Mouse (Mus musculus) CH12.LX (cell line): Measurements from ENCODE around the gene Trmu. TPM values are rescaled to one million over a fixed set of nuclear protein-coding genes. Genes with fewer than 3 reads are reported as not detected.

Source experiments
- DNase-seq: peaks from one replicate; pipeline ENCODE4 v3.0.0-alpha.2; 2013; ENCODE audit errors: extremely low read depth
- H3K27ac ChIP-seq: 2 replicates; pipeline ENCODE4 v1.5.1; 2012; ENCODE audit warnings: low read depth, mild to moderate bottlenecking, control low read depth, moderate library complexity; ENCODE audit not compliant: insufficient read depth
- H3K27me3 ChIP-seq: replicated peaks from 2 replicates; pipeline ENCODE3; 2012; ENCODE audit warnings: inconsistent platforms
- H3K36me3 ChIP-seq, 2 experiments: replicated peaks in 1 of 2; 2 replicates each; pipeline versions ENCODE3 to v1.6.1; 2012; ENCODE audit warnings: inconsistent platforms in 1 of 2, low read length in 1 of 2, mild to moderate bottlenecking in 1 of 2, mixed read lengths in 1 of 2, moderate library complexity in 1 of 2; ENCODE audit not compliant: control insufficient read depth in 1 of 2, insufficient read depth in 1 of 2
- H3K4me1 ChIP-seq, 2 experiments: 2 replicates each; pipeline ENCODE4 v1.6.1; 2012; ENCODE audit warnings: inconsistent platforms in 1 of 2, moderate library complexity in 1 of 2; ENCODE audit not compliant: insufficient read depth in 2 of 2, control insufficient read depth in 1 of 2
- H3K4me2 ChIP-seq: 2 replicates; pipeline ENCODE4 v1.6.1; 2012; ENCODE audit warnings: low read depth, mild to moderate bottlenecking, control low read depth; ENCODE audit not compliant: poor library complexity, insufficient read depth, severe bottlenecking
- H3K4me3 ChIP-seq, 3 experiments: fragments of 150-350 bp in 1 of 3; sonication (generic) in 1 of 3; replicated peaks in 1 of 3; 2 replicates each; pipeline versions ENCODE3 to v1.5.1; 2011 to 2012; ENCODE audit warnings: low read depth in 2 of 3, low read length in 2 of 3, mild to moderate bottlenecking in 2 of 3, moderate library complexity in 2 of 3, control low read depth in 1 of 3, improper control_type of control experiment in 1 of 3, inconsistent platforms in 1 of 3, mixed read lengths in 1 of 3; ENCODE audit not compliant: poor library complexity in 1 of 3
- H3K79me2 ChIP-seq: replicated peaks from 2 replicates; pipeline ENCODE4 v1.6.1; 2012; ENCODE audit warnings: mild to moderate bottlenecking, moderate library complexity; ENCODE audit not compliant: control insufficient read depth, poor library complexity, insufficient read depth, severe bottlenecking; ENCODE audit errors: extremely low read depth
- H3K9ac ChIP-seq: 2 replicates; pipeline ENCODE4 v1.6.1; 2012; ENCODE audit warnings: low read depth, mild to moderate bottlenecking, control low read depth, moderate library complexity; ENCODE audit not compliant: insufficient read depth
- H3K9me3 ChIP-seq: replicated peaks from 2 replicates; pipeline ENCODE3; 2012; ENCODE audit warnings: low read length, inconsistent platforms, mixed read lengths
- BHLHE40 ChIP-seq: IDR thresholded peaks from 2 replicates; pipeline ENCODE4 v1.6.1; 2011; ENCODE audit warnings: mild to moderate bottlenecking, low read depth, low read length, improper control_type of control experiment
- CTCF ChIP-seq, 2 experiments: IDR thresholded peaks in 1 of 2; conservative IDR thresholded peaks in 1 of 2; 2 replicates each; pipeline ENCODE4 v1.5.1; 2011 to 2012; ENCODE audit warnings: low read depth in 2 of 2, low read length in 2 of 2, improper control_type of control experiment in 1 of 2, inconsistent platforms in 1 of 2, mild to moderate bottlenecking in 1 of 2, moderate library complexity in 1 of 2
- E2F4 ChIP-seq: IDR thresholded peaks from 2 replicates; pipeline ENCODE4 v1.6.1; 2011; ENCODE audit warnings: low read depth, low read length, improper control_type of control experiment; ENCODE audit not compliant: insufficient replicate concordance
- ELF1 ChIP-seq: IDR thresholded peaks from 2 replicates; pipeline ENCODE4 v1.6.1; 2014; ENCODE audit warnings: low read depth, mild to moderate bottlenecking, inconsistent platforms, low read length, improper control_type of control experiment
- ETS1 ChIP-seq: conservative IDR thresholded peaks from 2 replicates; pipeline ENCODE4 v1.6.1; 2012; ENCODE audit warnings: low read depth, mild to moderate bottlenecking, inconsistent platforms, low read length, improper control_type of control experiment, moderate library complexity
- HCFC1 ChIP-seq: IDR thresholded peaks from 2 replicates; pipeline ENCODE4 v1.6.1; 2012; ENCODE audit warnings: low read depth, mild to moderate bottlenecking, inconsistent platforms, low read length, improper control_type of control experiment
- IRF4 ChIP-seq: IDR thresholded peaks from 2 replicates; pipeline ENCODE4 v1.6.1; 2014; ENCODE audit warnings: low read depth, mild to moderate bottlenecking, inconsistent platforms, low read length, improper control_type of control experiment
- JUN ChIP-seq: IDR thresholded peaks from 2 replicates; pipeline ENCODE4 v1.6.1; 2011; ENCODE audit warnings: low read depth, mild to moderate bottlenecking, low read length, improper control_type of control experiment, moderate library complexity; ENCODE audit not compliant: insufficient read depth
- JUND ChIP-seq: conservative IDR thresholded peaks from 2 replicates; pipeline ENCODE4 v1.6.1; 2011; ENCODE audit warnings: low read depth, low read length, improper control_type of control experiment
- KAT2A ChIP-seq: IDR thresholded peaks from 2 replicates; pipeline ENCODE4 v1.6.1; 2012; ENCODE audit warnings: low read length, improper control_type of control experiment, inconsistent platforms; ENCODE audit not compliant: insufficient replicate concordance
- MAZ ChIP-seq: IDR thresholded peaks from 2 replicates; pipeline ENCODE4 v1.6.1; 2012; ENCODE audit warnings: low read depth, mild to moderate bottlenecking, inconsistent platforms, low read length, improper control_type of control experiment, moderate library complexity
- MEF2A ChIP-seq: IDR thresholded peaks from 2 replicates; pipeline ENCODE4 v1.6.1; 2014; ENCODE audit warnings: low read depth, mild to moderate bottlenecking, inconsistent platforms, low read length, improper control_type of control experiment, borderline replicate concordance
- MXI1 ChIP-seq: IDR thresholded peaks from 2 replicates; pipeline ENCODE4 v1.6.1; 2011; ENCODE audit warnings: mild to moderate bottlenecking, low read depth, low read length, improper control_type of control experiment
- PAX5 ChIP-seq: IDR thresholded peaks from 2 replicates; pipeline ENCODE4 v1.6.1; 2012; ENCODE audit warnings: low read length, inconsistent platforms, mixed read lengths
- POLR2A ChIP-seq: IDR thresholded peaks from 2 replicates; pipeline ENCODE4 v1.6.1; 2011; ENCODE audit warnings: low read depth, mild to moderate bottlenecking, improper control_type of control experiment, low read length
- RAD21 ChIP-seq: IDR thresholded peaks from 2 replicates; pipeline ENCODE4 v1.6.1; 2011; ENCODE audit warnings: low read depth, mild to moderate bottlenecking, low read length, improper control_type of control experiment, moderate library complexity
- SMC3 ChIP-seq: IDR thresholded peaks from 2 replicates; pipeline ENCODE4 v1.6.1; 2011; ENCODE audit warnings: low read depth, low read length, improper control_type of control experiment
- TBP ChIP-seq: conservative IDR thresholded peaks from 2 replicates; pipeline ENCODE4 v1.6.1; 2011; ENCODE audit warnings: low read depth, low read length, improper control_type of control experiment
- TCF12 ChIP-seq: IDR thresholded peaks from 2 replicates; pipeline ENCODE4 v1.6.1; 2014; ENCODE audit warnings: low read depth, mild to moderate bottlenecking, inconsistent platforms, low read length, improper control_type of control experiment
- UBTF ChIP-seq: IDR thresholded peaks from 2 replicates; pipeline ENCODE4 v1.6.1; 2012; ENCODE audit warnings: low read depth, mild to moderate bottlenecking, inconsistent platforms, low read length, improper control_type of control experiment, moderate library complexity
- USF2 ChIP-seq: conservative IDR thresholded peaks from 2 replicates; pipeline ENCODE4 v1.6.1; 2011; ENCODE audit warnings: low read depth, low read length, improper control_type of control experiment
- ZNF384 ChIP-seq: IDR thresholded peaks from 2 replicates; pipeline ENCODE4 v1.6.1; 2012; ENCODE audit warnings: low read depth, low read length, improper control_type of control experiment, inconsistent platforms
- dilution Hi-C: fragments of 300-500 bp; cut with MboI; formaldehyde crosslinking; loops from 2 replicates; pipeline ENCODE4 v1.14.3; 2020; ENCODE audit warnings: low sequenced_read_pairs; ENCODE audit not compliant: extremely low pct_unique_long_range_greater_than_20kb, extremely low pct_ligation_motif_present
- in situ Hi-C: fragments of 300-500 bp; cut with MboI; formaldehyde crosslinking; loops from 3 replicates; pipeline ENCODE4 v1.14.3; 2019; ENCODE audit warnings: low sequenced_read_pairs, low pct_ligation_motif_present, low pct_unique_long_range_greater_than_20kb, mixed read lengths
- polyA plus RNA-seq: library from polyadenylated mRNA; unstranded; fragments of >175 nt; gene quantifications from 2 replicates; pipeline ENCODE4 v1.2.1, GENCODE M21; 2012; ENCODE audit warnings: low read depth; ENCODE audit not compliant: insufficient read length
- total RNA-seq, 2 experiments: library from RNA; depleted of rRNA; stranded (reverse); fragments of 300-350 nt in 1 of 2; fragments of >200 nt in 1 of 2; gene quantifications; 2 replicates each; pipeline ENCODE4 v1.2.3; 2012 to 2014

The Trmu gene
- total and polyA plus RNA-seq, 3 experiments, result 20.2 to 26.4 (median 24.9) TPM

DNA sequence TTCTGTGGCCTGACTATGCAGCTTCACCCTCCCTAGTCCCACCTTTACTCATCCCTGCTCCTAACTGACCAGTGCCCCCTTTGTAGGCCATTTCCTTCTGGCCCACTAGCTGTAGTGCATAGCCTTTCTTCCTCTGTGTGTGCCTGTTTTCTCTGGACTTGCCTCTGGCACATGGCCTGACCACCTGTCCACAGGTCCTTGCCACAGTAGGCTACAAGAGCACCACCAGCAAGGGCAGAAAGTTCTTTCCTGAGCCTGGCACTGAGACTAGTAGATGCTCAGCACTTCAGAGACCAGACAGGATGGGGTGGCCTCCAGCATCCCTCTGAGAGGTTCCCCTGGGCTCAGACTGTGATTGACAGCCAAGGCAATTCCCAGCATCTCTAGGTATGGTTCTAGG is 34.0 kb upstream of the Trmu start:
- in situ Hi-C loops (no loop called here), dilution Hi-C loops (no loop called here)
- no peak overlapping the region for H3K9ac ChIP-seq
- no peaks in the 10 kb centered on the region for H3K27me3 ChIP-seq
- H3K9me3 ChIP-seq, result no peaks in the 10 kb centered on the region
- H3K4me2 ChIP-seq, result no peak overlapping the region
- H3K4me1 ChIP-seq, result peaks cover 0 to 18% of the 10 kb centered on the region in 2 experiments; a peak in 3 of 4 replicates
- no peak overlapping the region for H3K27ac ChIP-seq
- DNase-seq, result no peak
- H3K36me3 ChIP-seq, result peaks cover 0 to 48% of the 10 kb centered on the region in 2 experiments
- TF ChIP-seq JUND (no peak), BHLHE40 (no peak), ZNF384 (no peak), ETS1 (no peak)
- H3K79me2 ChIP-seq, result no peaks in the 10 kb centered on the region
- H3K4me3 ChIP-seq, result no peak overlapping the region

DNA sequence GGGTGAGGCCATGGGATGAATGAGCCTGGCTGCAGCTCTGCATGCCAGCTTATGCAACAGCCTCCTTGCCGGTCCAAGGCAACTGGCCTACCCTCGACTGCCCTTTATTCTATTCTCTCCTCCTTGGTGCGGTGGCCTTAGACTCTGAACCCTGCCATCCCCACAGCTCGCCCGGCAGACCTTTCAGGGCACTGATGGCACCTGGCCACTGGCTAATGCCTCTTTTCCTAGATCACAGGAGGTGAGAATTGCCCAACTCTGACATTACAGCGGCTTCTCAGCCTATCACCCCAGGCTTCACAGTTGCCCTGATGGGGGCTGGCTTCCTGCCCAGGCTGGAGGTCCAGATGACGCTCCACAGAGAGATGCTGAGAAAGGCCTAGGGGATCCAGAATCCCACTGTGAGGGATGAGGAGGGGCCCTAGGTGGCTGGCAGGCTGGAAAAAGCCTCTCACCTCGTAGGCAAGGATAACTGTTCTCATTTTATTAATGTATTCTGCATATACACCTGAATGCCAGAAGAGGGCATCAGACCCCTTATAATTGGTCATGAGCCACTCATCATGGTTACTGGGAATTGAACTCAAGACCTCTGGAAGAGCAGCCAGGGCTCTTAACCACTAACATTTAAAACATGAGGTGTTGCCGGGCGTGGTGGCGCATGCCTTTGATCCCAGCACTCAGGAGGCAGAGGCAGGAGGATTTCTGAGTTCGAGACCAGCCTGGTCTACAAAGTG is 27.3 kb upstream of the Trmu start:
- no peak overlapping the region for H3K9ac ChIP-seq
- no peak for DNase-seq
- no peak overlapping the region for H3K4me2 ChIP-seq
- no peak overlapping the region for H3K4me3 ChIP-seq
- H3K79me2 ChIP-seq, result no peaks in the 10 kb centered on the region
- in situ Hi-C loops, result no loop called here
- H3K36me3 ChIP-seq, result peaks cover 2 to 38% of the 10 kb centered on the region in 2 experiments
- H3K4me1 ChIP-seq, result peaks cover 0 to 17% of the 10 kb centered on the region in 2 experiments; a peak in 3 of 4 replicates
- dilution Hi-C loops, result no loop called here
- no peak for TF ChIP-seq MEF2A
- TF ChIP-seq SMC3, result peak; percentile 23; the same call in 1 of the 2 replicates
- TF ChIP-seq RAD21, result peak; percentile 48
- no peak for TF ChIP-seq ZNF384
- TF ChIP-seq CTCF (conservative IDR thresholded peaks at IDR 0.05 in 1 of 2, IDR thresholded peaks at IDR 0.05 in 1 of 2; ENCODE audit: low read depth in 2 of 2, low read length in 2 of 2), result peak; percentile 30 to 55; a peak in 3 of 4 replicates
- TF ChIP-seq, all 38 proteins: peak for 3
- Histone ChIP-seq H3K27me3 (no peaks in the 10 kb centered on the region), H3K9me3 (no peaks in the 10 kb centered on the region), H3K27ac (no peak overlapping the region)

DNA sequence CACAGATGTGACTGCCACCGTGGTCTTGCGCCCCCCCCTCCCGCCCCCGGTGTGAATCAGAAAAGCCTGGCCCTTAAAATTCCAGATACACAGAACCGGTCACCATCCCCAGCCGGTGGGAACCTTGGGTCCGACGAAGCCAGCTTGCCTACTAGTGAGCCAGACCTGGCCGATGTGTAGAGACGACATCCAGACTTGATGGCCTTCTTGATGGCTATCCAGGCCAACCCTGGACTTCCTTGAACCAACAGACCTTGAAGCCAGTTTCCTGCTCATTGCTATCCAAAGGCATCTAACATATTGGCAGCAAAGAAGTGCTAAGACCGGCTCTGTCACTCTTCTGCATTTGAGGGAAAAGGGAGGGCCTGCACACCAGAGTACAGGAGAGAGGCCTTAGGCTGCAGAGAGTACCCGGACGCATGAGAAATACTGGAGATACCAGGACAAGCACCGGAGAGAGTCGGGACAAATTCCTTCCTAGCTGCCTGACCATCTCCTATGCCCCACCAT is 20.1 kb upstream of the Trmu start:
- peaks cover 3 to 33% of the 10 kb centered on the region in 2 experiments for H3K4me1 ChIP-seq
- dilution Hi-C loops, result no loop called here
- H3K27me3 ChIP-seq, result no peaks in the 10 kb centered on the region
- no peak for DNase-seq
- no peak for TF ChIP-seq IRF4
- TF ChIP-seq RAD21, result no peak
- no peak for TF ChIP-seq TBP
- no peak for TF ChIP-seq MAZ
- no peak for TF ChIP-seq MXI1
- TF ChIP-seq JUN, result no peak
- TF ChIP-seq UBTF, result no peak
- TF ChIP-seq TCF12, result no peak
- TF ChIP-seq CTCF (conservative IDR thresholded peaks at IDR 0.05 in 1 of 2, IDR thresholded peaks at IDR 0.05 in 1 of 2; ENCODE audit: low read depth in 2 of 2, low read length in 2 of 2), result no peak
- TF ChIP-seq HCFC1, result no peak
- TF ChIP-seq POLR2A, result no peak
- no peak for TF ChIP-seq USF2
- no peak for TF ChIP-seq KAT2A
- TF ChIP-seq E2F4, result no peak
- TF ChIP-seq ETS1, result no peak
- TF ChIP-seq PAX5, result no peak
- TF ChIP-seq ELF1, result no peak
- H3K4me2 ChIP-seq, result peak overlapping the region; percentile 48
- no peaks in the 10 kb centered on the region for H3K9me3 ChIP-seq
- peak overlapping the region; percentile 80 to 86 (median 84) for H3K4me3 ChIP-seq
- H3K36me3 ChIP-seq, result peaks cover 22 to 45% of the 10 kb centered on the region in 2 experiments
- H3K79me2 ChIP-seq, result peaks cover 30% of the 10 kb centered on the region
- no peak overlapping the region for H3K27ac ChIP-seq
- peak overlapping the region; percentile 76 for H3K9ac ChIP-seq
- in situ Hi-C loops, result no loop called here
